Mouse (Mus musculus) small intestine, adult 2 months (tissue): ENCODE results near the gene Srebf1. TPM values are rescaled to one million over a fixed set of nuclear protein-coding genes. Genes with fewer than 3 reads are reported as not detected.

Experiments used
- H3K27ac ChIP-seq: fragments of 200-500 bp; 2 replicates; pipeline ENCODE4 v1.5.1; 2012; ENCODE audit warnings: low read depth, low read length, control low read depth, inconsistent platforms; ENCODE audit not compliant: insufficient read depth
- H3K27me3 ChIP-seq: fragments of 200-500 bp; 2 replicates; pipeline ENCODE4 v1.6.1; 2012; ENCODE audit warnings: mild to moderate bottlenecking, moderate library complexity, low read length, inconsistent platforms; ENCODE audit not compliant: control insufficient read depth, insufficient read depth
- H3K36me3 ChIP-seq: fragments of 200-500 bp; 2 replicates; pipeline ENCODE4 v1.6.1; 2012; ENCODE audit warnings: mild to moderate bottlenecking, low read length, control low read depth, inconsistent platforms; ENCODE audit not compliant: control insufficient read depth, insufficient read depth
- H3K4me1 ChIP-seq: fragments of 200-500 bp; 2 replicates; pipeline ENCODE4 v1.6.1; 2012; ENCODE audit warnings: low read length, inconsistent platforms, mixed read lengths; ENCODE audit not compliant: control insufficient read depth, insufficient read depth, insufficient read length
- H3K4me3 ChIP-seq: fragments of 200-500 bp; 2 replicates; pipeline ENCODE4 v1.5.1; 2012; ENCODE audit warnings: low read depth, mild to moderate bottlenecking, control low read depth, inconsistent platforms, low read length, moderate library complexity
- CTCF ChIP-seq: fragments of 200-500 bp; IDR thresholded peaks from 2 replicates; pipeline ENCODE4 v1.5.1; 2012; ENCODE audit warnings: low read depth, mild to moderate bottlenecking, control low read depth, inconsistent platforms, low read length, moderate library complexity, mixed read lengths; ENCODE audit not compliant: insufficient replicate concordance, insufficient read length; ENCODE audit errors: extremely low read depth
- POLR2A ChIP-seq: fragments of 200-500 bp; IDR thresholded peaks from 2 replicates; pipeline ENCODE4 v1.6.1; 2012; ENCODE audit warnings: low read depth, mild to moderate bottlenecking, control low read depth, inconsistent platforms, low read length, moderate library complexity
- WGBS: fragments of 180-500 bp; shearing (Covaris S2); methylation state at CpG from one replicate; pipeline ENCODE4 v1.1.7; 2018; 5-methylcytosine and 5-hydroxymethylcytosine counted together
- polyA plus RNA-seq: library from polyadenylated mRNA; depleted of rRNA; stranded (reverse); fragments of >200 nt; gene quantifications from 2 replicates; pipeline ENCODE4 v1.2.3, GENCODE M21; 2012

The Srebf1 gene
- polyA plus RNA-seq, 1 experiment = 154 TPM

GRCm38 (mm10) chr11:60188275-60188853 lies 34.0 kb downstream of the Srebf1 start:
- Histone ChIP-seq H3K36me3 (peaks cover 22% of the 10 kb centered on the region), H3K4me3 (no peak overlapping the region), H3K27me3 (no peaks in the 10 kb centered on the region), H3K27ac (no peak overlapping the region), H3K4me1 (peaks cover 7% of the 10 kb centered on the region; the same call in 1 of the 2 replicates)
- WGBS = 78% methylated on average over 25 of the region's 25 CpGs
- TF ChIP-seq CTCF = no peak
- no peak for TF ChIP-seq POLR2A

DNA sequence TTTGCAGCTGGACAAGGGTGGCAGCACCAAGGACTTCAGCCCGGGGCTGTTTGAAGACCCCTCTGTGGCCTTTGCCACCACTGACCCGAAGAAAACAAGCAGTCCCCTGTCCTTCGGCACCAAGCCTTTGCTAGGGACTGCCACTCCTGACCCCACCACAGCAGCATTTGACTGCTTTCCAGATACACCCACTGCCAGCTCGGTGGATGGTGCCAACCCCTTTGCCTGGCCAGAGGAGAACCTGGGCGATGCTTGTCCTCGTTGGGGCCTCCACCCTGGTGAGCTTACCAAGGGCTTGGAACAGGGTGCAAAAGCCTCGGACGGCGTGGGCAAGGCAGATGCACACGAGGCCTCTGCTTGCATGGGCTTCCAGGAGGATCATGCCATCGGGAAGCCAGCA lies 35.3 kb downstream of the Srebf1 start:
- Histone ChIP-seq H3K4me3 (no peak overlapping the region), H3K4me1 (peaks cover 12% of the 10 kb centered on the region), H3K36me3 (peaks cover 22% of the 10 kb centered on the region), H3K27ac (no peak overlapping the region), H3K27me3 (no peaks in the 10 kb centered on the region)
- no peak for TF ChIP-seq CTCF
- no peak for TF ChIP-seq POLR2A
- 91% methylated on average over 11 of the region's 11 CpGs for WGBS

GRCm38 (mm10) chr11:60185396-60186231 lies 36.8 kb downstream of the Srebf1 start:
- TF ChIP-seq CTCF = no peak
- no peak for TF ChIP-seq POLR2A
- no peaks in the 10 kb centered on the region for H3K27me3 ChIP-seq
- WGBS = 82% methylated on average over 20 of the region's 20 CpGs
- H3K4me1 ChIP-seq = peaks cover 13% of the 10 kb centered on the region
- H3K27ac ChIP-seq = no peak overlapping the region
- H3K36me3 ChIP-seq = peaks cover 22% of the 10 kb centered on the region
- H3K4me3 ChIP-seq = no peak overlapping the region

DNA sequence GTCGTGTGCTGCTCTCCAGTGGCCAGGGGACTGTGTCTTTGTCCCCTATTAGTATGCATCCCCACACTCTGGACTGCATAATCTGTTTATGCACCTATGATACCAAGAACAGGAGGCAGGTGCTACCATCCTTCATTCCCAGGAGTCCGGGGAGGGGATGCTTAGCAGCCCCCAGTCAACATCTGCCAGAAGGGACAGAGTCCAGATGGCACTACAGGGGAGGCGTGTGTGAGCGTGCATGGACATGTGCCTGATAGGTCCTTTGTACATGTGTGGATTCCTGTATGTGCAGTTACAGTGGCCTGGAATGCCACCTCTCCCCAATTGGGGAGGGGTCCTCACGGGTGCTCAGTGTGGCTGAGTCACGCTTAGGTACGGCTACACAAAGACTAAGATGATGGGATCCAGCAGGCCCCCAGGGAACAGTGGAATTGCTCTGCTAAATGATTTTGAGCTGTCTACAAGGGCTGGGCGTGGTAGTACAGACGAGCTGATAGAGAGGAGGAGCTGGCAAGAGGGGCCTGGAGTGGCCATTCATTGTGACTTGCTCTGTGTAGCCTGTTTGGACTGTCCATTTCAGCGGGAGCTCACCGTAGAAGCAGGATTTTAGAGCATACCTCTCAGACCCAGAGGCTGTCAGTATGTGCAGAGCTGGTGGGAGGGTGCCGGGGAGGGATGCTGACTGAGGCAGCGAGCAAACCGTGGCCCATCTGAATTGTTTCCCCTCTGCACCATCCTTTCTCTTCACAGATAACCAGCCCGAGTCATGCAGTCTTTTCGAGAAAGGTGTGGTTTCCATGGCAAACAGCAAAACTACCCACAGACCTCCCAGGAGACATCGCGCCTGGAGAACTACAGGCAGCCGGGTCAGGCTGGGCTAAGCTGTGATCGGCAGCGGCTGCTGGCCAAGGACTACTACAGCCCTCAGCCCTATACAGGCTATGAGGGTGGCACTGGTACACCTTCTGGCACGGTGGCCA lies 37.7 kb downstream of the Srebf1 start:
- 71% methylated on average over 22 of the region's 22 CpGs for WGBS
- no peak overlapping the region for H3K27ac ChIP-seq
- H3K36me3 ChIP-seq = peaks cover 22% of the 10 kb centered on the region
- TF ChIP-seq POLR2A = no peak
- TF ChIP-seq CTCF = no peak
- H3K27me3 ChIP-seq = no peaks in the 10 kb centered on the region
- H3K4me3 ChIP-seq = no peak overlapping the region
- peaks cover 13% of the 10 kb centered on the region for H3K4me1 ChIP-seq

DNA sequence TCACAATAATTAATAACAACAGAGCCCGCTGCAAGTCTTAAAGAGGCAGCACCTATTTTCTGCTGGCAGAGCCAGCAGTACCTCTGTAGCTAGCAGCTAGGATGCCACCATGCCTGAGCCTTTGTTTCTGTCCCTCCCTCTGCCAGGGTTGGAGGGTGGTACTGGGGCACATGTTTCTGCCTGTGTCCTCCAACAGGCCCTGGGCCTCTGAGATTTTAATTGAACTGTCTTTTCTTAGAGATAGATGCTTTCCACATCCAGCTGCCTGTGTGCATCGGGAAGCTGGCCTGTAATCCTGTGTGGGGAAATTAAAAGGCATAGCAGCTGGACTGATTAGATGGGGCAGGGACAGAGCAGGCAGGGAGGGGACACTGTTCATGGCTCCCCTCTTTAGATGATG lies 39.6 kb downstream of the Srebf1 start:
- TF ChIP-seq POLR2A (no peak), CTCF (no peak)
- 45% methylated on average over 2 of the region's 2 CpGs for WGBS
- H3K27ac ChIP-seq = no peak overlapping the region
- H3K4me3 ChIP-seq = no peak overlapping the region
- H3K27me3 ChIP-seq = no peaks in the 10 kb centered on the region
- peaks cover 22% of the 10 kb centered on the region for H3K4me1 ChIP-seq
- H3K36me3 ChIP-seq = peaks cover 17% of the 10 kb centered on the region; the same call in 1 of the 2 replicates

DNA sequence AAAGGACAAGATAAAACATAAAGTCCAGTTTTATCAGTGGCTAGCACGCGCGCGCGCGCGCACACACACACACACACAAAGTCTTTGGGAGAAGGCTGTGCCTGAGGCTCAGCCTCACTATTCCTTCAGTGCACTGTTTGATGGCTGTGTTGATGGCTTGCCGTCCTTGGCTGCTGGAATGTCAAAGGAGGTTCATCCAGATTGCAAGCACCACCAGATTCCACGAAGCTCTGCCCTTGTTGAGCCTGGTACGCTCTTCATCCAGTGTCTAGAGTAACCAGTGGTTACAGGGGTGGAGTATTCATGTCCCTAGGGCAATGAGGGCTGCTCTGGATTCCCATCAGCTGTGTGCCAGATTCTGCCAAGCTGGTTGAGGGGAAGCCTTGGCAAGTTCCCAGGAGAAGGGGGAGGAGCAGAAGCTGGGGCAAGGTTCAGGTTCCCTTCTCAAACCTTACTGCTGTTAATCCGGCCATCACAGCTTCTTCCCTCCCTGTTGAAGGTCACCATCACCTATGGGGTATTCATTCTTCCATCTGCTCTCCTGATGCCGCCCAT lies 40.2 kb downstream of the Srebf1 start:
- H3K4me1 ChIP-seq = peaks cover 22% of the 10 kb centered on the region
- 67% methylated on average over 12 of the region's 12 CpGs for WGBS
- peaks cover 17% of the 10 kb centered on the region; the same call in 1 of the 2 replicates for H3K36me3 ChIP-seq
- no peak for TF ChIP-seq POLR2A
- no peak for TF ChIP-seq CTCF
- H3K27ac ChIP-seq = no peak overlapping the region
- no peaks in the 10 kb centered on the region for H3K27me3 ChIP-seq
- H3K4me3 ChIP-seq = no peak overlapping the region
